Mouse (Mus musculus) c-Kit-negative CD71-positive TER-119-positive erythroid progenitor cells, embryonic 14.5 days (primary cell): Measurements from ENCODE around the gene Vmp1.

ENCODE experiments used
- DNase-seq: peaks from one replicate; pipeline ENCODE4 v3.0.0-alpha.2; 2013; ENCODE audit warnings: low read depth, low spot score

Gene Vmp1

DNA sequence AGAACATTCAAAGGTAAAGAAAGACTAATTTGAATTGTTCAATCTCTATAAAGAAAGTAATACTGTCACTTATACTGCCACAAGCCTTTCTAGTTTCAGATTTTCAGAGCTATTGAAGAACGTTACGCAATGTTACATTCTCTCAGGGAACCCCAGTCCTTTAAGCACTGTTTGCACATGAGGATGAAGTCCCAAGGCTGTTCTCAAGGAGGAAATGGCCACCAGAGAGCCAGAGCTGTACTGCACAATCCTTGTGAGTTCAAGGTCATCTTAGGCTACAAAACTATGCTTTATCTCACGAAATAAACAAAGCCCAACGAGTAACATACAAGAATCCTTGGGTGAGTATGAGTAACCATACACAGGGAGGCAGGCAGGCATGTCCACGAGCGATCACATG, 49.2 kb downstream of the Vmp1 start:
- DNase-seq = no peak

DNA sequence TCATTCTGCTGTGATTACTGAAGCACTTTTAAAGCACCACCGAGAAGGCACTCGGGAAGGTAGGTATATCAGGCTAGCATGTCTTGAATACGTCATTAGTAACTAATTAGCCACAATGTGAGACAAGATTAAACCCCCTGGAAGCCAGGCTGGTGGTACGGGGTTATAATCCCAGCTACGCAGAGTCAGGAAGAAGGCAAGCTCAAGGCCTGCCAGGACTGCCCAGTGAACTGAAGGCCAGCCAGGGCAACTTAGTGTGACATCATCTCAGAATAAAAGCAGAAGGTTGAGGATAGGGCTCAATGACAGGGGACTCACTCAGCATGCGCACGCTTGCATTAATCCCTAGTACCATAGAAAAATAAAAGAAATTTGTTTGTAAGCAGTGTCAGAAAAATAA, 53.7 kb downstream of the Vmp1 start:
- no peak for DNase-seq

DNA sequence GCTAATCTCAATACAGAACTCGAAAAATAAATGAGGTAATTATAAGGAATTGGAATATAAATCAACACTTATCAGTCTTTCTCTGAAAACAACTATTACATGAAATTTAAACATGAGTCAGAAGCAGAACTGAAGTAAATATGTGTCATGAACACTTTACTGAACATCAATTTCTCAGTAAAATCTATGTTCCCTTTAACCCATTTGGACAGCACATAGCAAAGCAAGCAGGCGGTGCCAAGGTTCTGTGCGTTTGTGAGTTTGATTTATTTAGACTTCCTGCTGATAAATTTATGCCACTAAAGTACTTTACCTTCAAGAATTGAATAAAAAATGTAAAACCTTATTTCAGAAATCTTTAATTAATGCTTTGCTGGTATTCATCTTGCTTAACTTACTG, 54.2 kb downstream of the Vmp1 start:
- no peak for DNase-seq

DNA sequence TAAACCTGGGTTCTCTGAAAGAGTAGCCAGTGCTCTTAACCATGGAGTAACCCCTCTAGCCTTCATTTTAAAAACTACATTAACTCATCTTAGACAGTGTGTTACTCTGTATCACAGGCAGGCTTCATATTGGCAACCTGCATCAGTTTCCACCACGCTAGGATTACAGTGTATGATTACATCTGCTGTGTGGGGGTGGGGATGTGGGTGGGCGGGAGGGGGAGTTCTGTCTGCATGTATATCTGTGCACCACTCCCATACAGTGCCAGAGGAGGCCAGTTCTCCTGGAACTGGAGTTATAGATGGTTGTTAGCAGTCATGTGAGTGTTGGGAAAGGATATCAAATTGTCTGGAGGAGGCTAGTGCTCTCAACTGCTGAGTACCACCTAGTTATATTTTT, 55.2 kb downstream of the Vmp1 start:
- no peak for DNase-seq

DNA sequence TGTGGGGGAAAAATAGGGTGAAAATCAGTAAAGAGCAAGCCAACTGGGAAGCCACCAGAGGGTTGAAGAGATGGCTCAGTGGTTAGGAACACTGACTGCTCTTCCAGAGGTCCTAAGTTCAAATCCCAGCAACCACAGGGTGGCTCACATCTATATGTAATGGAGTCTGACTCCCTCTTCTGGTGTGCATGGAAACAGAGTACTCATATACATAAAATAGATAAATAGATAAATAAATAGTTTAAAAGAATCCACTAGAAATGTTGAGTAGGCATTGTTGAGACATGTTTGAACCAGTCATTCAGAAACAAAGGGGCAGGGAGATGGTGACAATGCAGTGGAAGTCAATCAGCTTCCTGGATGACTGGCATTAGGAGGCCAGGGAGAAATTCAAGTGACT, 56.0 kb downstream of the Vmp1 start:
- no peak for DNase-seq

DNA sequence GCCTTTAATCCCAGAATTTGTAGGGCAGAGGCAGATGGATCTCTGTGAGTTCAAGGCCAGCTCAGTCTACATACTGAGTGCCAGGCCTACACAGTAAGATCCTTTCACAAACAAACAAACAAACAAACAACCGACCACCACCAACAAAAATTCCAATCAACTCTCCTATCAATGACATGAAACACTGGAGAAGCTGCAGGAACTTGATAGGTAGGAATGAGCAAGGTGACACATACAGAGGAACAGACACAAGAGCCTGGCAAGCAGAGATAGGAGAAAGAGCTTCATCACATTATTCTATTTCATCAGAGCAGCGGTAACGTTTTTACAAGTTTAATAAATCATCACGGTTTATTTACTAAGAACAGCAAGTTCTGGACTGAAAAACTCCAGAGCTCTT, 56.9 kb downstream of the Vmp1 start:
- DNase-seq = no peak

DNA sequence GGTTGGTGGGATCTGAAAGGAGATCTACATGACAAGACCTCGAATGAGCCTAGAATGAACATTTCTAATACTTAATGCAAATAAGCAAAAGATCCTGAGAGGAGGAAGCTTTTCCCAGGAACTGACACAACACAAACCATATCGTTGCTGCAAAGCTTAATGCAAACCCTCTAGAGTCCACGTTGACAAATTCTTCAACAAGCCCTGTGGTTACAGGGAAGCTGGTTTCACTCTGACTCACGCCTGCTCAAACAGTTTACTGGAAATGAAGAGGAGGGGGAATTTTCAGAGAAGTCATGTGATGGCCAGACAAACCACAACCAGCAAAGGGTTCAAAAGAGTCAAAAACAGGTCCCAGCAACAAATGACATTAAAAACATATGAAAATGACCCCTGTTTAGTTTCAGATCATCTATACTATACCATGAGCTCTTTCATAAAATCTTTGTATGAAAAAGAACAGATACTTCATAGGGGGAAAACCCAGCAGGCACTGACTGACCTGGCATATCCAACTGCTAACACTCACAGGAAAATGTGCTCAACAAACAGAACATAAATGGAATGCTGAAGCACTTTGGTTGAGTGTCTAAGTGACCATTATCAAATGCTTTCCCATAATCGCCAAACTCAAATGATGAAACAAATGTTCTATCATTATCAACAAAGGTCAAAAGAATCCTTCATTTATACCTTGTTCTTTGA, 59.2 kb downstream of the Vmp1 start:
- no peak for DNase-seq

DNA sequence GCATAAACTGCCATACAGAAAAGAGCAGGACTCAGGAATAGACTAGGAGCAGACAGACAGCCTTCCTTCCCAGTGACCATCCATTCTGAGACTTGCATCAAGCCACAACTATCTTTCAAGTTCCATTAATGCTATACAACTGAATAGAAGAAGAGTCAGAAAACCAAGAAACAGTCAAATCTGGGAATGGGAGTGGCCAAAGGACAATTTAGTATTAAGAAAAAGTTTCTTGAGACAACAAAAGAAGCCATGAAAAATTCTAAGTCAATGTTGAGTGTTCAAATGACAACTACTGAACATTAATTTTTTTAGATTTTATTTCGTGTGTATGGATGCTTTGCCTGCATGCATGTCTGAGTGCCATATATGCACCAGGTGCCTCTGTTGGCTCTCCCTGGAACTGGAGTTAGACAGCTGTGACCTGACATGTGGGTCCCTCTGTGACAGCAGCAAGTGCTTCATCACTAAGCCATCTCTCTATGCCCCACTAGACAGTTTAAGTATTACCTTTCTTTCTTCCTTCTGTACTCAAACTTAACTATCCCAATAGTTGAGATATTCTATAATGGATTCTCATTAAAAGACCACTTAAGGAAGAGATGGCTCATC, 60.1 kb downstream of the Vmp1 start:
- DNase-seq = no peak

DNA sequence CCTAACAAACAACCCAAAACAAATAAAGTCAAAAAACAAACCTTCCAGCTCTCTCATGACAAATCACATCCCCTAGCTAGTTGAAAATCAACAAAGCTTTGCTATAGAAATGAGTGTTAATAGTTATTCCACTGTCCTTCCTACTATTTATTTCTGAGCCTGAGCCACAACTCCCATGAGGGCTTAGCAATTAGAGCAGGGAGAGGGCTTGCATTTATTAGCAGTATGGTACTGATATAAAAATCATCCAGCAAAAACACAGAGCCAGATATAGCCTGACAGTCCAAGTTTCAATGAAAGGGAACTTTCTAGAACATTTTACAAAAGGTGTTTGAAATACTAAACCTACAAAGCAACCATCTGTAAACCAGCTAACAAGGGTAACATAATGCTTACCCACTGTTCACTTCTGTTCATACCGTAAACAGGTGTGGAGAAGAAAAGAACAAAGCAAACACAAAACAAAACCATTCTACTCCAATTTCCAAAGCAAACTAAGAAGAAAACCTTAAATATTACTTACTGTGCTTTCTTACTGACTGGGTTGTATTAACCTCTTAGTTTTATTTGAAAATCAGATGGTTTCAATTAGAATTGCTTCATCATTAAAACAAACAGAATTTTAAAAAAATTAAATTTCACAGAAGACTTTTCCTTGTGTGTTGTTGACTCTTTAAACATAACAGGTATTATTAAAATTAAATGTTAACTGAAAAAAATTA, 61.3 kb downstream of the Vmp1 start:
- no peak for DNase-seq

DNA sequence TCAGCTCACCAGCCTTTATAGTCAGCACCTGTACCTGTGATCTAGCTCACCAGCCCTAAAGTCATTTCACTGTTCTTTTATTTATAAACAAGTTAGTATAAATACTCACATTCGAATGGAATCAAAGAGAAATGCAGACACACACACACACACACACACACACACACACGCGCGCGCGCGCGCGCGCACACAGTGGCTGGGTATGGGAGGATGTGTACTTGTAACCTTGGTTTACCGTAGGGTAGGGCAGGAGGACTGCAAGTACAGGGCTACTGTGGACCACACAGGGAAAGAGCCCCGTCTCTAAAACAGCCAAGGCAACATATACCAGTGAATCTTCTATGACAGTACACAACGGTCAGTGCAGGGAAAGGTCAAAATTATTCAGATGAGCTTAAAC, 62.5 kb downstream of the Vmp1 start:
- no peak for DNase-seq

DNA sequence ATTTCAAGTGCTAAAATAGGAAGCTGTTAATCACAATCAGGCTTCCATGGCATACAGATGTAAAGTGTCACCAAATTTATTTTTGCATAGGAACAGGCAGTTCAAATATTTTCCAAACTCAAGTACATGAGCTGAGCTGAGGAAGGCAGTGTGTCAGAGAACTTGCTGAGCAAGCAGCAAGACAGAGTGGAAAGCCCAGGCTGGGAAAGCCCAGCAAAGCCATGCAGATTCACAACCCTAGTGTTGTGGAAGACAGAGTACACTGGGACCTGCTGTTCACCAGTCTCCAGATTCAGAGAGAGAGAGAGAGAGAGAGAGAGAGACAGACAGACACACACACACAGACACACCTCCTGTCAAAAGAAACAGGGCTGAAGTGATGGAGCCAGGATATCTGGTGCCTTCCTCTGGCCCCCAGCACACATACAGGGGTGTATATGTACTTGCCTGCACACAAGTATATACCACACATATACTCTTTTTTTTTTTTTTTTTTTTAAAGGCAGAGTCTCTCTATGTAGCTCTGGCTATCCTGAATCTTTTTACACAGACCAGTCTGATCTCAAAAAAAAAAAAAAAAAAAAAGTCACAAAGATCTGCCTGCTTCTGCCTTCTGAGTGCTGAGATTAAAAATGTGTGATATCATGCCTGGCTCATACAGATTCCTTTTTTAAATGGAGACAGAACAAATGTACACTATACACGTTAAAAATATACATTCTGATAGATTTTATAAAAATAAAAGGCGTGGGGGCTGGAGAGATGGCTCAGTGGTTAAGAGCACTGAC, 64.9 kb downstream of the Vmp1 start:
- no peak for DNase-seq

DNA sequence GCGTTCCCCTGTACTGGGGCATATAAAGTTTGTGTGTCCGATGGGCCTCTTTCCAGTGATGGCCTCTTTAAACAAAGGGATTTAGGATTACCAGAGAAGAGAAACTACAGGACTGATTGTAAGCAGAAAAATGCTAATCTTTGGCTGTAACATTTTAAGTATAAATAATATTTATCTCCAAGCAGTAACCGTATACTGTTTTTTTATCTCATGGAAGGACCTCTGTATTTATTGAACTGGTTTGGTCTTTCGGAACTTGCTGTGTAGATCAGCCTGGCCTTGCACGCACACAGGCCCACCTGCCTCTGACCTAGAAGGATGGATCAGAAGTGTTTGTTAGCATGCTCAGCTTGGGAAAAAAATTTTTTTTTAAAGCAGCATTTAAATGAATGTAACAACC, 69.0 kb downstream of the Vmp1 start:
- no peak for DNase-seq

DNA sequence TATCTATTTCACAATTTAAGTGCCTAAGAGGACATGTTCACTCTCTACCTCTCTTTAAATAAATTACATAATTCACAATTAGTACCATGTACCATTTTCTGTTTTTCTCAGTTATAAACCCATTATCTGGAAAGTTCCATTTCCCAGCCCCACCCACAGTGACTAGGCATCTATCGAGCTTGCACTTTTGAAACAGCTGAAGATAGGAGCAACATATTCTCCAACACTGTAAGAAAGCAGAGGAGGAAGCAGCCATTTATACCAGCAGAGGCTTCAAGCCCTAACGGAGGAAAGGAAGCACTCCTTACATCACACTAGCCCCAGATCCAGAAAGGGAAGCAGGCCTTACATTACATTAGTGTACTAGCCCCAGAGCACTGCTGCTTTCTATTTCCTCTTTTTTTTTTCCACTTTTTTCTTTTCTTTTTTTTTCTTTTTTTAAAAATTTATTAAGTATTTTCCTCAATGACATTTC, 69.5 kb downstream of the Vmp1 start:
- DNase-seq = peak; percentile 94

DNA sequence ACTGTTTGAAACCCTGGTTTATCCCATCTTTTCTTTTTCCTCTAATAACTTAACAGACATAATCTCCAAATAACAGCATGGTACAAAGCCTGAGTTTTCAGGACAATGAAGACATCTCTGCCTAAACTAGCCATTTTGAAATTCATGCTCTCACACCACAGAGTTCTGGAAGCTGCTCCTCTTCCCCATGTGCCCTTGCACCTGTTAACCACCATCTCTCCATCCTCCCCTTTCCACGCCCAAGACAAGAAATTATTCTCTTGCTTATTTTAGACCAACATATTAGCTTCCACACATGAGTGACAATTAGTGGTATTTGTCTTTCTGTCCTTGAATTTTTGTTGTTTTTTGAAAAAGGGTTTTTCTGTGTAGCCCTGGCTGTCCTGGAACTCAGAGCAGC, 71.6 kb downstream of the Vmp1 start:
- no peak for DNase-seq

DNA sequence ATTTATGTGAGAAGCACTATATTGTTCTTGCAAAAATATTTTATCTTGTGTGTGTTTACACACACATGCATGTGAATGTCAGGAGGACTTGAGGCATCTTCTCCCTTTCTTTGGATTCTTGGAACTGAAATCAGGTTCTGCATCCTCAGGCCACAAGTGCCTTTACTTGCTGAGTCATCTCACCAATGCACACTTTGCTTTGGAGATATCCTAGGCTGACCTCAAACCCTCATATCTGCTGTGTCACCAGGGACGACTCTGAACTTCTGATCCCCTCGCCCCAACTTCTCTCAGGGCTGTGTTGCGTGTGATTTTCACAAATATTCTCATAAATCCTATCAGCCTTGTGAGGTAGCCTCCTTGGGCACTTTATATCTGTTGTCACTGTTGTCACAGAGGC, 73.4 kb downstream of the Vmp1 start:
- DNase-seq = peak; percentile 76

DNA sequence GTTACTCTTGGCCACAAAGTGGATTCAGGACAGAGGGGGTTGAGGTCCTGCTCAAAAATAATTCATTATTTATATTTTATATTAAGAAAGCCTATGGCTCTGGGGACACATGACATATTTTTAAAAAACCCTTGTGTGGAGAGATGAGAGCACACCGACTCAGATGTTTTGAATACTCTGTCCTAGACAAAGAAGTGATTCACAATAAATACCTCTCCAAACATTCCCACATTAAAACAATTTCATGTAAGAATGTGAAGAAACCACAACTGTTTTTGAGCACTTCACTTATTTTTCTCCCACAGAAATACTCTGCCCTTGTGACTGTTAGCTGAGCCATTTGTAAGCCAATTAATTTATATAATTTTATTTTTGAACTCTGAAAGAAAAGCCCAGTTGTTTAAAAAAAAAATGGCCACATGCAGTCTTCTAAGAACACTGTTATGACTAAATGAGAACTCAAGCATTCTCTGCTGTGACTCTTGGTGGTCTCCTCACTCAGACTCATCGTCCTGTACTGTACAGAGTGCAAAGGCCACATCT, 75.8 kb downstream of the Vmp1 start:
- no peak for DNase-seq

DNA sequence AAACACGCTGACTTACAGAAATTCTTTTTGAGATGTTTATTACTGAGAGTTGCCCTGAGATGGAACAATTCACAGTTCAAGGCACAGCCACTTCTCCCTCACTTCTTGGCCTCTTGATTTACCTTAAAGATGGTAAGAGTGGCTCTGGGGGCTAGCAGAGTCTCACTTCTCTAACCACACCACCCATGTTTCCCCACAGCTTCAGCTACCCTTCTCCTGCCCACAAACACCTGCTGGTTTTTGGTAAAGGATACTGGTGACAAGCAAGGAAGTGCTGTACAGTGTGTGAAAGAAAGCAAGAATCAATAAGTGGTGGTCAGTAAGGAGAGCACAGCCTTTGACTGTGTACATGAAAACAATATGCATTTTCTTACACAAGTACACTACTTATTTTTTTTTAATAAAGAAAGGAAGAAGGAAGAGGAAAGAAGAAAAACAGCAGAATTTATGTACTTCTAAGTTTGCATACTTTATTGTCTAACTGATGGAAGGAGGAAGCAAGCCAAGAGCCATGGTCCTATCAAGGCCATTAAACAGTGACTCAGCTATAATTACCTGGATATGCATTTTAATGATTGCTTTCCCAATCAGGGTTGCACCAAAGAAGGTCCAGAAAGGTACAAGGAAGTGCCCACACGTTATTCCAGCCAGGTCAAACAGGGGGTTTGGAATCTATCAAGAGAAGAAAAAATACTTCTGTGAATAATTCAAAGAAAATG, 76.9 kb downstream of the Vmp1 start:
- no peak for DNase-seq

DNA sequence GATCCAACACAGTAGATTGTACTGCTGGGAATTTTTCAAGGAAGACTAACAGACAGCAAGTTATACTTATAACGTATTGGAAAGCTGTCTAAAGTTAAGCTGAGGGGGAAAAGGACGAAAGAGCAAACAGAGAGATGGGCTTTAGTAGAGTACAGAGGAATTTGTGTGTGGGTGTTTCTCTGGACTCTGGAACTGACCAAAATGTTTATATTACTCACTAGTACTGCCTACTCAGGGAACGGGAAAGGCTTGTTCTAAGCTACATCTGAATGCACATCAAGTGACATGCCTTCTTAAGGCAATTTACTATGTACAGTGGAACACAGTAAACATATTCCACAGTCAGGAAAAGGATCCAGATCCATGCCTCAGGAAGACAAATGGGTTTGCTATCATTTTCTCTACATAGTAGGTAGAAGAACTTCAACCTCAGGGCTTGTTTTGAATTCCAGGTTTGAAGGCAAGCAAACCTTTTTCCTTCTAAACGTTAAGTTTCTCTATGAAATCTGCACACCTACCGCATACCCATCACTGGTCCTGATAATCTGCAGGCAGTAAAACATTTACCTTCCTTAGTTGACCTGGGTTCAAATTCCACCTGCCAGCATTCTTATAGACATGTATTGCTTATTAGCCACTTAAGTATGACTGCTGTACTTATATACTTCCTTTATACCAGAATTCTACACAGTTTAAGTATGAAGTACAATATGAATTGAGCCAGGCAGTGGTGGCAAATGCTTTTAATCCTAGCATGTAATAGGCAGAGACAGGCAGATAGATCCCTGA, 78.7 kb downstream of the Vmp1 start:
- DNase-seq = no peak

DNA sequence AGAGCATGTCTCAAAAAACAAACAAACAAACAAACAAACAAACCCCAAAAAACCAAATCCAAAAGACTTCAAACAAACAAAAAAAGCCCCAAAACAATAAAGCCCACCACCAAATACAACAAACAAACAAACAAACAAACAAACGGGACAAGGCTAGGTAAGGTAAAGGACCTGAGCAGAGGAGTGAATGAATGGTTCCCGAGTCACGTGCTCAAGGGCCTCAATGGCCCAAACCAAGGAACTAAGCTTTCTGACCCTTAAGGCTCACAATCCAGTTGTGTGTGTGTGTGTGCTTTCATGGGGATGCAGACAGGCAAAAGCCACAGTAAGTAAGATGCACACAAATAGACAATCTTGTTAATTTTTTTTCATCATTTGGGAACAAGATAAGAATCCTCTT, 79.3 kb downstream of the Vmp1 start:
- DNase-seq = no peak

DNA sequence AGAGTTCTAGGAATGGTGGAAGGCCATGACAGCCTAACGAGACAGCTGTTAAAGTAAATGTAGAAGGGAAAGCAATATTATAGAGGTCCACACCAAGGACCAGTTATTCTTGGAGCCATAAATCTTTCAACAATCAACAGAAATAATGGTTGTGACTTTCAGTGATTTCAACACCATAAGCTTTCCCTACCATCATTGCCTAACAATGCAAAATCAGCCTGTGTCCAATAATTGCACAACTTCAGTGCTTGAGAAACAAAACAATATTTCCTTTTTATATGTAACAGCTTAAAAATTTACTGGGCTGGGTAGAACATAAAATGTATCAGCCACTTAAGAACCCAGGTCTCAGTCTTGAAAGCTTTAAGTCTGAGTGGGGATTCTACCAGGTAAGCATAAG, 79.9 kb downstream of the Vmp1 start:
- no peak for DNase-seq
